Mouse (Mus musculus) midbrain, embryonic 15.5 days (tissue): ENCODE measurements at regions not wholly inside any gene's neighbourhood (a gene's known extent, or its start where the extent isn't known, plus 50 kb on each side); places are given as distances from the start of the nearest gene placed in this dataset.
A peak's percentile ranks its signal among the peaks of the same experiment; 100 is the strongest.

Experiments
- ATAC-seq: fragments of 200-750 bp; cut with Nextera tagmentation; replicated peaks from 2 replicates; pipeline ENCODE4 v1.8.0; 2017; ENCODE audit warnings: moderate TSS enrichment
- H3K27ac ChIP-seq: fragments of 300-500 bp; sonication (generic); 2 replicates; pipeline ENCODE4 v1.5.1; 2015; ENCODE audit warnings: mild to moderate bottlenecking, inconsistent platforms
- H3K27me3 ChIP-seq: fragments of 300-500 bp; sonication (generic); replicated peaks from 2 replicates; pipeline ENCODE4 v1.6.1; 2015; ENCODE audit warnings: inconsistent platforms
- H3K36me3 ChIP-seq: fragments of 300-500 bp; sonication (generic); replicated peaks from 2 replicates; pipeline ENCODE4 v1.6.1; 2015; ENCODE audit warnings: inconsistent platforms
- H3K4me1 ChIP-seq: fragments of 300-500 bp; sonication (generic); 2 replicates; pipeline ENCODE4 v1.6.1; 2015; ENCODE audit warnings: inconsistent platforms
- H3K4me2 ChIP-seq: fragments of 300-500 bp; sonication (generic); 2 replicates; pipeline ENCODE4 v1.6.1; 2015; ENCODE audit warnings: inconsistent platforms, mild to moderate bottlenecking, moderate library complexity
- H3K4me3 ChIP-seq: fragments of 300-500 bp; sonication (generic); 2 replicates; pipeline ENCODE4 v1.5.1; 2015; ENCODE audit warnings: mild to moderate bottlenecking, inconsistent platforms
- H3K9ac ChIP-seq: fragments of 300-500 bp; sonication (generic); 2 replicates; pipeline ENCODE4 v1.6.1; 2015; ENCODE audit warnings: mild to moderate bottlenecking, inconsistent platforms
- H3K9me3 ChIP-seq: fragments of 300-500 bp; sonication (generic); 2 replicates; pipeline ENCODE4 v1.6.1; 2016; ENCODE audit warnings: inconsistent platforms
- WGBS: fragments of 180-500 bp; shearing (Covaris S2); methylation state at CpG from one replicate; pipeline ENCODE4 v1.1.7; 2015; ENCODE audit warnings: mixed read lengths; 5-methylcytosine and 5-hydroxymethylcytosine counted together

- no peak overlapping the region for H3K4me3 ChIP-seq
- H3K27ac ChIP-seq = no peak overlapping the region
- H3K9ac ChIP-seq = no peak overlapping the region
- 26% methylated on average over 5 of the region's 5 CpGs for WGBS
- no peak overlapping the region for H3K4me2 ChIP-seq
- H3K27me3 ChIP-seq = no peaks in the 10 kb centered on the region
- no peaks in the 10 kb centered on the region for H3K36me3 ChIP-seq
- no peaks in the 10 kb centered on the region for H3K9me3 ChIP-seq
- no peak for ATAC-seq
- no peaks in the 10 kb centered on the region for H3K4me1 ChIP-seq
These were observed 199.2 kb downstream of the Fam169b start for GRCm38 (mm10) chr7:68472800-68473199.

DNA sequence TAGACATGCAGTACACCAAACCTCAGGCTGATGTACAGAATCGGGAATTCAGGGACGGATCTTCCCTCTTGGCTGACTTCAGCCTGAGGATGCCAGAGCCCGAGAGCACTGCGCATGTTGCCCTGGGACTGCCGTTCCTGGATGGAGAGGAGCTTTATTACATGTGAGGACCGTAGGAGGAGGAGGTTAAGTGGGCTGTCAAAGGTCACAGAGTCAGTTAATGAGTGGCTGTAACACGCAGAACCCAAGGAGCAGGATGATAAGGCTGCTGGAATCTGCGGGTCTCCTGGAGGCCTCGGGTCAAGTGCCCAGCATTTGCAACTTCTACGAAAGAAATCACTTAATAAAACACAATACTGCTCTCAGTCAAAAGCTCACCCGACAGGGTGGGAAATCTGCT lies 197.3 kb downstream of the Fam169b start:
- Histone ChIP-seq H3K4me1 (no peaks in the 10 kb centered on the region), H3K36me3 (no peaks in the 10 kb centered on the region), H3K9ac (no peak overlapping the region), H3K4me3 (no peak overlapping the region), H3K4me2 (no peak overlapping the region), H3K27ac (no peak overlapping the region), H3K9me3 (no peaks in the 10 kb centered on the region), H3K27me3 (no peaks in the 10 kb centered on the region)
- WGBS = 76% methylated on average over 11 of the region's 11 CpGs
- ATAC-seq = no peak

DNA sequence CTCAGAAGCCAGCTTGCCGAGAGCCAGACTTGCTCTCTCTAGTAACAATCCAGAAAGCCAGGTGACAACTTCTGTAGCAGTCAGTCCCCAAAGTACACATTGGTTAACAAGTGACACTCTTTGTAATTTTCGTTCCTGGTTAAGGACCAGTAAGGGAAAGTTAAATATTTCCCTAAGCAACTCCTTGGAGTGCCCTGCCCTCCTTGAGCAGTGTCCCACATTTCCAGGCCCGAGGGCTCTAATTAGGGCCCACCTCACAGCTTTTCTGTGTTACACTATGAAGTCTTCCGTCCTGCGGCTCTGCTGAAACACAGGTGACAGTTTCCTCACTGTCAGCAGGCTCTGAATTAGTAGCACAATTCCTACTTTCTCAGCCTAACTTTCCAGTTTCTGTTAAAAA lies 194.9 kb downstream of the Fam169b start:
- Histone ChIP-seq H3K9me3 (no peaks in the 10 kb centered on the region), H3K4me2 (no peak overlapping the region), H3K4me1 (no peaks in the 10 kb centered on the region), H3K27me3 (no peaks in the 10 kb centered on the region), H3K4me3 (no peak overlapping the region), H3K9ac (no peak overlapping the region), H3K36me3 (no peaks in the 10 kb centered on the region), H3K27ac (no peak overlapping the region)
- ATAC-seq = no peak
- whole genome bisulfite sequencing = 89% methylated on average over 5 of the region's 5 CpGs

DNA sequence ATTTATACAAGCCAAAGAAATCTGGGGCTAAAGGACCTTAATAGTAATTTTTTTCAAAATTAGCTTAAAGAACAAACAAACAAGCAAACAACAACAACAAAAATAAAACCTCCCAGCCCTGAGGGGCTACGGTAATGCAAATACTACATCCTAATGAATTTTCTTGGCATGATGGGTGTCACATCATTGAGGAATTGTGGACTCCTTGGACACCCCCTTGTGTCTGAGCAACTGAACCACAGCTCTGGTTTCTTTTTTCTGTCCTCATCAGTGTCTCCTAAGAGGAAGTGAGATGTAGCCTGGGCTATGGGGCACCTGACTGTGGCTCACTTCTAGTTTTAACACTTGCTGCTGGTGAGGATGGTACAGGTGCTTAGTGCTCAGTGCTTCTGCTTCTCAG lies 184.2 kb downstream of the Fam169b start:
- no peak overlapping the region for H3K27ac ChIP-seq
- no peaks in the 10 kb centered on the region for H3K36me3 ChIP-seq
- no peak overlapping the region for H3K9ac ChIP-seq
- no peak overlapping the region for H3K4me2 ChIP-seq
- 95% methylated on average over 1 of the region's 1 CpGs for WGBS
- H3K4me3 ChIP-seq = no peak overlapping the region
- H3K4me1 ChIP-seq = no peaks in the 10 kb centered on the region
- no peaks in the 10 kb centered on the region for H3K27me3 ChIP-seq
- H3K9me3 ChIP-seq = no peaks in the 10 kb centered on the region
- ATAC-seq = no peak

- H3K4me2 ChIP-seq = no peak overlapping the region
- H3K36me3 ChIP-seq = no peaks in the 10 kb centered on the region
- no peaks in the 10 kb centered on the region for H3K27me3 ChIP-seq
- no peaks in the 10 kb centered on the region for H3K4me1 ChIP-seq
- H3K9ac ChIP-seq = no peak overlapping the region
- WGBS = 63% methylated on average over 5 of the region's 5 CpGs
- no peak for ATAC-seq
- no peaks in the 10 kb centered on the region for H3K9me3 ChIP-seq
- no peak overlapping the region for H3K27ac ChIP-seq
- no peak overlapping the region for H3K4me3 ChIP-seq
These were observed 181.8 kb downstream of the Fam169b start for GRCm38 (mm10) chr7:68455451-68455850.

- Histone ChIP-seq H3K27ac (no peak overlapping the region), H3K4me2 (no peak overlapping the region), H3K36me3 (no peaks in the 10 kb centered on the region), H3K9me3 (no peaks in the 10 kb centered on the region), H3K9ac (no peak overlapping the region), H3K4me1 (no peaks in the 10 kb centered on the region), H3K4me3 (no peak overlapping the region), H3K27me3 (no peaks in the 10 kb centered on the region)
- no peak for ATAC-seq
- 76% methylated on average over 8 of the region's 8 CpGs for WGBS
These were observed 179.5 kb downstream of the Fam169b start for GRCm38 (mm10) chr7:68453028-68453692.

DNA sequence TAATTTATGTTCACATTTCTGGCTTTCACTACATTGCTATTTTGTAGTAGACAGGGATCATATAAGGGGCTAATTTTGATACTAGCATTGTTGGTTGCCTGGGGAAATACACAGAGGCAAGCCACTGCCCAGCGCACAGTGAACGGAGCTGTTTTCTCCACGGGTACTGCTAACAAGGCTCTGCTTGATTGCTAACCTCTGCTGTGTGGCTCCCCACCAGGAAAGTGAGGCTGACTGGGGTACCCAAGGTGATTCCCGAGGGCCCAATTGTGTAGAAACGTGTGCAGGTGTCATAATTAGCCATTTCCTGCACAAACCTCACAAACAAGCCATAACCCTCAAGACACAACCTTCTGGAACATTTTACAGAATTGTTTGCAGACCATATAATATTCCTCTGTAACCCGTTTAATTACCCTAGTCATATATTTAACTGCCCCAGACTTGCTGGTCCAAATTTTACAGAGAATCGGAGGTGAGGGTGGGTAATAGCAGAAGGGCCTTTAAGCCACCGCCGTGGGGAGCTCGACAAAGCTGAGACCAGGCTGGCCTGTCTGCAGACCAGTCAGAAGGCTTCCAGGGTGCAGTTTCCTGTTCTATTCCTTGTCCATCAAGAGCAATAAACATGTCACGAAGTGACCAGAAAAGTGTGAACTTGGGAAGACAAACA lies 170.9 kb downstream of the Fam169b start:
- 82% methylated on average over 11 of the region's 11 CpGs for WGBS
- no peaks in the 10 kb centered on the region for H3K27me3 ChIP-seq
- no peaks in the 10 kb centered on the region for H3K9me3 ChIP-seq
- H3K4me2 ChIP-seq = no peak overlapping the region
- no peak for ATAC-seq
- no peak overlapping the region for H3K27ac ChIP-seq
- H3K4me3 ChIP-seq = no peak overlapping the region
- H3K9ac ChIP-seq = no peak overlapping the region
- no peaks in the 10 kb centered on the region for H3K36me3 ChIP-seq
- H3K4me1 ChIP-seq = peaks cover 11% of the 10 kb centered on the region; the same call in 1 of the 2 replicates

- Histone ChIP-seq H3K4me3 (no peak overlapping the region), H3K4me2 (no peak overlapping the region), H3K27me3 (no peaks in the 10 kb centered on the region), H3K9me3 (no peaks in the 10 kb centered on the region), H3K9ac (no peak overlapping the region), H3K36me3 (no peaks in the 10 kb centered on the region), H3K4me1 (peaks cover 11% of the 10 kb centered on the region; the same call in 1 of the 2 replicates), H3K27ac (0 out of 2 replicates have a peak overlapping the region, but pooled peaks have one; percentile 14)
- WGBS = 20% methylated on average over 11 of the region's 11 CpGs
- peak; percentile 69 for ATAC-seq
These were observed 167.1 kb downstream of the Fam169b start for GRCm38 (mm10) chr7:68440661-68441150.

- Histone ChIP-seq H3K9me3 (no peaks in the 10 kb centered on the region), H3K4me3 (no peak overlapping the region), H3K4me1 (no peaks in the 10 kb centered on the region), H3K27ac (no peak overlapping the region), H3K27me3 (no peaks in the 10 kb centered on the region), H3K9ac (no peak overlapping the region), H3K36me3 (no peaks in the 10 kb centered on the region), H3K4me2 (no peak overlapping the region)
- ATAC-seq = no peak
- WGBS = 85% methylated on average over 4 of the region's 4 CpGs
These were observed 155.3 kb downstream of the Fam169b start for GRCm38 (mm10) chr7:68428946-68429345.

- Histone ChIP-seq H3K9ac (no peak overlapping the region), H3K9me3 (no peaks in the 10 kb centered on the region), H3K4me2 (no peak overlapping the region), H3K27ac (no peak overlapping the region), H3K4me3 (no peak overlapping the region), H3K4me1 (no peaks in the 10 kb centered on the region), H3K36me3 (no peaks in the 10 kb centered on the region), H3K27me3 (no peaks in the 10 kb centered on the region)
- 76% methylated on average over 7 of the region's 7 CpGs for WGBS
- ATAC-seq = no peak
These were observed 142.3 kb downstream of the Fam169b start for GRCm38 (mm10) chr7:68415890-68416289.

DNA sequence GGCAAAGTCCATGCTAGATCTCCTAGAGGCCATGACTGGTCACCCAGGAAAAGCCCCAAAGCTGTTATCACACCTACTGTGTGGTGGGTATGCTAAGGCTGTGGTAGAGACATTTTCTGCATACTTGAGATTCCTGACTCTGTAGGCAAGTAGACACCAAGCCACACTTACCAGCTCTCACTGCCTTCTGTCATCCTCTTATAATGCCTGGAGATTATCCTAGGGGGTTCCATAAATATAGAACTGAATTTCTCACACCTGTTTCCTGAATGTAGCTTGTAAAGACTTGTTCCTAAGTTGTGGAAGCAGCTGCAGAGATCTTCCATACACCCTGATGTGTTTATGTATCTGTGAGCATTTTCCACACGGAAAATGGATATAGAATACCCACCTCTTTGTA lies 139.1 kb downstream of the Fam169b start:
- no peaks in the 10 kb centered on the region for H3K9me3 ChIP-seq
- WGBS = 78% methylated on average over 1 of the region's 1 CpGs

More for the DNA sequence above, 139.1 kb downstream of the Fam169b start:
- Histone ChIP-seq H3K4me2 (no peak overlapping the region), H3K4me1 (0 out of 2 replicates have a peak, but pooled peaks cover 3% of the 10 kb centered on the region), H3K27me3 (no peaks in the 10 kb centered on the region), H3K4me3 (no peak overlapping the region), H3K36me3 (no peaks in the 10 kb centered on the region), H3K9ac (no peak overlapping the region), H3K27ac (no peak overlapping the region)
- ATAC-seq = no peak
